Mouse (Mus musculus) hindbrain, embryonic 15.5 days (tissue): ENCODE results near the gene Vmn2r97. TPM values are rescaled to one million over a fixed set of nuclear protein-coding genes. Genes with fewer than 3 reads are reported as not detected.
"Not testable (repeated sequence)": the region's sequence is repeated elsewhere in the genome, so short reads cannot be mapped to it uniquely, and the experiment has no call there.

Experiments
- ATAC-seq: fragments of 200-750 bp; cut with Nextera tagmentation; 2 replicates; pipeline ENCODE4 v1.8.0; 2017; ENCODE audit warnings: low read depth, moderate number of reproducible peaks, moderate TSS enrichment; ENCODE audit not compliant: low FRiP score
- H3K27ac ChIP-seq: fragments of 300-500 bp; sonication (generic); replicated peaks from 2 replicates; pipeline ENCODE4 v1.5.1; 2015; ENCODE audit warnings: mild to moderate bottlenecking, inconsistent platforms
- H3K27me3 ChIP-seq: fragments of 300-500 bp; sonication (generic); 2 replicates; pipeline ENCODE4 v1.6.1; 2015; ENCODE audit warnings: control low read depth, inconsistent platforms
- H3K36me3 ChIP-seq: fragments of 300-500 bp; sonication (generic); 2 replicates; pipeline ENCODE4 v1.6.1; 2015; ENCODE audit warnings: control low read depth, inconsistent platforms
- H3K4me1 ChIP-seq: fragments of 300-500 bp; sonication (generic); replicated peaks from 2 replicates; pipeline ENCODE4 v1.6.1; 2015; ENCODE audit warnings: control low read depth, inconsistent platforms
- H3K4me2 ChIP-seq: fragments of 300-500 bp; sonication (generic); 2 replicates; pipeline ENCODE4 v1.6.1; 2015; ENCODE audit warnings: moderate library complexity, mild to moderate bottlenecking, inconsistent platforms
- H3K4me3 ChIP-seq: fragments of 300-500 bp; sonication (generic); 2 replicates; pipeline ENCODE4 v1.5.1; 2015; ENCODE audit warnings: mild to moderate bottlenecking, inconsistent platforms
- H3K9ac ChIP-seq: fragments of 300-500 bp; sonication (generic); 2 replicates; pipeline ENCODE4 v1.6.1; 2015; ENCODE audit warnings: inconsistent platforms
- H3K9me3 ChIP-seq: fragments of 300-500 bp; sonication (generic); 2 replicates; pipeline ENCODE4 v1.6.1; 2016; ENCODE audit warnings: control low read depth, inconsistent platforms
- WGBS: fragments of 180-500 bp; shearing (Covaris S2); methylation state at CpG from one replicate; pipeline ENCODE4 v1.1.7; 2015; 5-methylcytosine and 5-hydroxymethylcytosine counted together
- polyA plus RNA-seq: library from polyadenylated mRNA; unstranded; fragments of >200 nt; fragmentation: Nextera tagmentation; extraction: Ambion mirVana; gene quantifications from 2 replicates; pipeline ENCODE4 v1.2.1, GENCODE M21; 2015

The Vmn2r97 gene
- 0.04 TPM in 1 of 2 replicates, not detected in the other for polyA plus RNA-seq

DNA sequence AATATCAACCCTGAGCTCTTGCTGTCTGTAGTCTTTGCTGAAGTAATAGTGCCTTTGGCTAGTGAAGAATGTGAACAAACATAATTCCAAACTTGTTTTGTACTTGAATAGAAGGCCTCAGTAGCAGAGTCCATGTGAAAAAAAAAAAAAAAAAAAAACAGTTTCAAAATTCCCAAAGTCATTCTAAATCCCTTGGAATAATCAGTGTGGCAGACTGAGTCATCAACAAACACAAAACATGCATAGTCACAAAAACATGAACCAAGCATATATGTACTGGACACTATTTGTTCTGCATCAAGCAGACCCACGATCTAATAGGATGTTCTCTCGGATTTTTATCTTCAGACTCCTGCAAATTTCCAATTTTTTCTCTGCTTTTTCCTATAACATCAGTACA, at the start of gene Vmn2r97:
TSS of gene Vmn2r97 (plus strand) at position 301 of the 400 bp plus-strand sequence.
- WGBS: 75% methylated on average over 2 of the region's 2 CpGs
- H3K4me2 ChIP-seq, H3K4me3 ChIP-seq, H3K9ac ChIP-seq, H3K9me3 ChIP-seq, H3K4me1 ChIP-seq, H3K36me3 ChIP-seq, H3K27me3 ChIP-seq, H3K27ac ChIP-seq, ATAC-seq: not testable (repeated sequence)

DNA sequence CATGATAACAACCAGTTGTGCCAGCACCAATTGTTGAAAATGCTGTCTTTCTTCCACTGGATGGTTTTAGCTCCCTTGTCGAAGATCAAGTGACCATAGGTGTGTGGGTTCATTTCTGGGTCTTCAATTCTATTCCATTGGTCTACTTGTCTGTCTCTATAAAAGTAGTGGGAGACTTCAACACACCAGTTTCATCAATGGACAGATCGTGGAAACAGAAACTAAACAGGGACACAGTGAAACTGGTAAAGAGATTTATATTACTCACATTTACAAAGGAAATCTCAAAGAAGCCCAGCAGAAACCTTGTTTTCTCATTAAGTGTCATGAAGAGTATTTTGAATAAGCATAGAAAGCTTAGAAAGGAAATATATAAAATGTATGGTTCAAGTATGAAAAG, 31.7 kb upstream of the Vmn2r97 start:
- not testable (repeated sequence) for H3K4me3 ChIP-seq, H3K27me3 ChIP-seq, H3K9ac ChIP-seq, ATAC-seq, H3K36me3 ChIP-seq, H3K27ac ChIP-seq, H3K4me1 ChIP-seq, H3K4me2 ChIP-seq
- H3K9me3 ChIP-seq: peaks cover 13% of the 10 kb centered on the region; the same call in 1 of the 2 replicates
- 71% methylated on average over 2 of the region's 2 CpGs for WGBS

DNA sequence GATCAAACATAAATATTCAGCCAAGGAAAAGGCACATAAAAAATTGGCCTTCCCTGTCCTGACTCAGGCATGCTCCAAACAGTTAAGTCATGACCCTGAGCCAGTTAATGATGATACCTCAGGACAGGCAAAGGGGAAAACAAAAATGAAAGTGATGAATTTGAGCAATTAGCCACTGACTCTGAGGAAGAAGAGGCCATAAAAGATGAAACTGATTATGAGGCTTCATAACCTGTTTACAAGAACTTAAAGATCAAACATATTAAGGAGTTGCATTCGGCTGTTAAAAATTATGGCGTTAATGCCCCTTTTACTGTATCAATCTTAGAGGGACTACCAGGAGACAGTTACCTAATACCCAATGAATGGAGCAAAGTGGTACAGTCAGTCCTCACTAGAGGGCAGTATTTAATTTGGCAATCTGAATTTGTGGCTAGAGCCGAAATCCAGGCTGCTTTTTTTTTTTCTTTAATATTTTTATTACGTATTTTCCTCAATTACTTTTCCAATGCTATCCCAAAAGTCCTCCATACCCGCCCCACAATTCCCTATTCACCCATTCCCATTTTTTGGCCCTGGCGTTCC, 24.3 kb upstream of the Vmn2r97 start:
- Histone ChIP-seq H3K9me3 (0 out of 2 replicates have a peak, but pooled peaks cover 5% of the 10 kb centered on the region), H3K4me2 (no peak overlapping the region), H3K4me3 (no peak overlapping the region), H3K36me3 (no peaks in the 10 kb centered on the region), H3K4me1 (no peaks in the 10 kb centered on the region), H3K27ac (no peak overlapping the region), H3K9ac (no peak overlapping the region), H3K27me3 (no peaks in the 10 kb centered on the region)
- ATAC-seq: no peak
- WGBS: 89% methylated on average over 6 of the region's 6 CpGs

DNA sequence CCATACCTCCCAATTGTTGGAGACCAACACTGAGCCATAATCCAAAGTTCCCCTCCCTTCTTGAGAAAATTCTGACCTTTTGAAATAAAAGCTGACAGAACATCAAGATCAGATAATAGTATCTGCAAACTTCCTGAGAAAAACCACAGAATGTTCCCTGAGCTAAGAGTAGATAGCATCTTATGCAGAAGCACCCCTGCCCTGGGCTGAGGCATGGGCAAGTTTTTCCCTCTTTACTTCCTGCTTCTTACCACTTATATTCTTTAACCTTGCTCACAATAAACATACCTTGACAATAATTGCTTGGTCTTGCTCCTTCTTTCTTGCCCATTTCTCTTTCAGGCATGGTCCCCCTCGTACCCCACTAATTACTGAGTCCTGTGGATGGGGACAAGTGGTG, 43.7 kb downstream of the Vmn2r97 start:
- not testable (repeated sequence) for H3K27me3 ChIP-seq, H3K9ac ChIP-seq, H3K4me3 ChIP-seq, H3K27ac ChIP-seq, H3K36me3 ChIP-seq, ATAC-seq, H3K4me1 ChIP-seq, H3K4me2 ChIP-seq
- peaks cover 28% of the 10 kb centered on the region for H3K9me3 ChIP-seq
- 77% methylated on average over 1 of the region's 1 CpGs for WGBS

DNA sequence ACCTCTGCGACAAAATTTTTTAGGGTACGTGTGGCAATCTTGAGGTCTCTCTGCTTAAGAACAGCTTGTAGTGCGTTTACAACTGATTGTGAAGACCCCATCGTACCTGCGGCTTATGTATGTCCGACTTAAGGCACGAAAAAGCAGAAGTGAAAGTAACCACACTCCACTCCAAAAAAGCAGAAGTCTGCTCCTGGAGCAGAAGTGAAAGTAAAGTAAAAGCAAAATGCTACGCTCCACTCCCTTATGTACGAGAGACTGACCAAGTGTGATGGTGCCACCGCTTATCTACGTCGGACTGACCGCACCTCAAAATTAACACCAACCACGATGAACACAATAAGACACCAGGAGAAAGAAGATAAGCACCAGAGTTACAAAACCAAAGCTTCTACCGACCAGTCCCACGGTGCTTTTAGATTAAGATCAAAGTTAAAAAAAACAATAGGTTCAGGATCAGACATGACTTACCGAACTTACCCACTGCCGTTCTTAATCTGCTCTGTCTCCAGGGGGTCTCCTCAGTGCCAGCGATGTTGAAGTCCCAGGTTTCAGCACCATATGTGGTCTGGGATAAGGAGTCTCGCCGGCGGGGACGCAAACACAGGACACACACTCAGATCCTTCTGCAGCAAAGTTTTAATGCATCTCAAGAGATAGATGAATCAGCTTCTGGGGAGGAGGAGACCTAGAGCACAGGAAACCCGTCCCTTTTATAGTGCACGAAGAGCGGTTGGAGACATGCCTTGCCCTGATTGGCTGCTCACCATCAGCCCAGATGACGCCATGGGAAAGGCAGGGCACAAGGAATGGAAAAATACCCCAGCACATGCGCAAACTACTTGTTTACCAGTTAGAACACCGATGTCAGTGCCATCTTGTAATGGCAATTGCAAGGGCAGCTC, 54.5 kb downstream of the Vmn2r97 start:
- H3K4me1 ChIP-seq: no peaks in the 10 kb centered on the region
- H3K9ac ChIP-seq: no peak overlapping the region
- no peak overlapping the region for H3K4me3 ChIP-seq
- H3K9me3 ChIP-seq: peaks cover 34% of the 10 kb centered on the region; the same call in 1 of the 2 replicates
- no peaks in the 10 kb centered on the region for H3K27me3 ChIP-seq
- ATAC-seq: no peak
- WGBS: 92% methylated on average over 29 of the region's 29 CpGs
- no peak overlapping the region for H3K27ac ChIP-seq
- H3K36me3 ChIP-seq: no peaks in the 10 kb centered on the region
- H3K4me2 ChIP-seq: no peak overlapping the region

Other genes starting within 250 kb of the Vmn2r97 start
- gene Vmn2r98, start 139.2 kb downstream of the Vmn2r97 start, polyA plus RNA-seq: not detected in 2 replicates